Mouse (Mus musculus) embryonic facial prominence, embryonic 15.5 days (tissue): ENCODE measurements around the gene Mrpl51. TPM values are rescaled to one million over a fixed set of nuclear protein-coding genes. Genes with fewer than 3 reads are reported as not detected.

Experiments used
- microRNA-seq: library from miRNA; unstranded; fragments of <30 nt; microRNA quantifications from one replicate; pipeline ENCODE4, GENCODE M21; 2016; ENCODE audit warnings: borderline number of aligned reads
- polyA plus RNA-seq: library from polyadenylated mRNA; unstranded; fragments of >200 nt; fragmentation: Nextera tagmentation; extraction: Ambion mirVana; gene quantifications from 2 replicates; pipeline ENCODE4 v1.2.1, GENCODE M21; 2015

The Mrpl51 gene
- polyA plus RNA-seq, 1 experiment from 2014 or later: 198 TPM

Small RNA genes within 50 kb of the gene (microRNA-seq; reads per million reads assigned to microRNA genes)
- 0.86 reads per million for gene Mir3098
- gene Mir8113: not detected

Other genes starting within 250 kb of the Mrpl51 start
- gene Cops7a, start 226.3 kb upstream of the Mrpl51 start, polyA plus RNA-seq: 144 and 150 TPM in 2 replicates
- 11.3 and 13.7 TPM in 2 replicates for gene Pianp, start 195.1 kb upstream of the Mrpl51 start, polyA plus RNA-seq
- gene Zfp384, start 182.7 kb upstream of the Mrpl51 start, polyA plus RNA-seq: 18.2 and 19.2 TPM in 2 replicates
- gene Ing4, start 152.0 kb upstream of the Mrpl51 start, polyA plus RNA-seq: 154 TPM in 2 replicates
- 12.5 and 18.4 TPM in 2 replicates for gene Acrbp, start 142.1 kb upstream of the Mrpl51 start, polyA plus RNA-seq
- gene Lpar5, start 123.9 kb upstream of the Mrpl51 start, polyA plus RNA-seq: 3.6 and 5.4 TPM in 2 replicates
- 70.8 and 77.0 TPM in 2 replicates for gene Chd4, start 95.8 kb upstream of the Mrpl51 start, polyA plus RNA-seq
- gene Nop2, start 59.9 kb upstream of the Mrpl51 start, polyA plus RNA-seq: 57.5 and 58.3 TPM in 2 replicates
- gene Iffo1, start 46.6 kb upstream of the Mrpl51 start, polyA plus RNA-seq: 30.3 and 37.6 TPM in 2 replicates
- 1,507 and 1,606 TPM in 2 replicates for gene Gapdh, start 25.3 kb upstream of the Mrpl51 start, polyA plus RNA-seq
- gene Ncapd2, start 100 bp upstream of the Mrpl51 start, polyA plus RNA-seq: 97.2 and 98.7 TPM in 2 replicates
- 5.2 and 5.8 TPM in 2 replicates for gene Vamp1, start 23.8 kb downstream of the Mrpl51 start, polyA plus RNA-seq
- 4.8 and 5.2 TPM in 2 replicates for gene Tapbpl, start 40.1 kb downstream of the Mrpl51 start, polyA plus RNA-seq
- gene Cd27, start 45.2 kb downstream of the Mrpl51 start, polyA plus RNA-seq: 2.8 and 3.3 TPM in 2 replicates
- 0.24 TPM in 1 of 2 replicates, not detected in the other for gene Tuba3a, start 94.2 kb downstream of the Mrpl51 start, polyA plus RNA-seq
- 47.3 and 47.7 TPM in 2 replicates for gene Ltbr, start 122.1 kb downstream of the Mrpl51 start, polyA plus RNA-seq
- gene Scnn1a, start 128.9 kb downstream of the Mrpl51 start, polyA plus RNA-seq: 7.2 and 8.8 TPM in 2 replicates
- 88.7 and 93.3 TPM in 2 replicates for gene Tnfrsf1a, start 157.6 kb downstream of the Mrpl51 start, polyA plus RNA-seq
- 3.5 and 3.8 TPM in 2 replicates for gene Plekhg6, start 189.0 kb downstream of the Mrpl51 start, polyA plus RNA-seq